Mouse (Mus musculus): ENCODE measurements around the gene Ccdc15.

Ccdc15 gene

DNA sequence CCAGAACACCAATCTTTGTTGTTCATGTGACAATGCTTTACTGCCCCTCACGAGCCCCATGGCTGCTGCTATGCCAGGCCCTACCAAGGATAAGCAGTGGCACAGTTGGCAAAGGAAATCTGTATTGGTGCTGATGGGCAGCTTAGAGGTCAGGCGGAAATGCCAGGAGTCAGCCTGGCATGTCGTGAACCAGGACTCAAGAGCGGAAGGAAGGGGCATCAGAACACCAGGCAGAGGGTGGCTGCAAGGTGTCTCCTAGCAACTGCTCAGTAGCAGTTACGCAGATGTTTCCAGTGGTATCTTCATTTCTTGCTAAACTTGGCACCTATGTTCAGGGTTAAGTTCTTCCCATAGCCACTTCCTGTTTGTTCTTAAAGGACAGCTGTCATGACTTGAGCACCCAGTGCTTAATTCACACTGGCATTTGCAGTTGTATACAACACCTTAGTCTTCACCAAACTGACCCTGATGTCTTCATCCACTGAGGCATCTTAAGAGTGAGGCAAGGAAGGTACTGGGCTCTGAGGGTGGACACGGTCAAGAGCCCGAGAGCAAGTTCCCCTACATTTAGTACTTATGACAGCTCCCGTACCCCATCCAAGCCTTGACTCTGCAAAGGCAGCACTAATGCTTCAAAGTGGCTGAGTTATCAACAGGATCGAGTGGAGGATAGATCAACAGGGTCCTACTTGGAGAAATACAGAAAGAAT lies 117.6 kb downstream of the Ccdc15 start:
- no peak for DNase-seq

DNA sequence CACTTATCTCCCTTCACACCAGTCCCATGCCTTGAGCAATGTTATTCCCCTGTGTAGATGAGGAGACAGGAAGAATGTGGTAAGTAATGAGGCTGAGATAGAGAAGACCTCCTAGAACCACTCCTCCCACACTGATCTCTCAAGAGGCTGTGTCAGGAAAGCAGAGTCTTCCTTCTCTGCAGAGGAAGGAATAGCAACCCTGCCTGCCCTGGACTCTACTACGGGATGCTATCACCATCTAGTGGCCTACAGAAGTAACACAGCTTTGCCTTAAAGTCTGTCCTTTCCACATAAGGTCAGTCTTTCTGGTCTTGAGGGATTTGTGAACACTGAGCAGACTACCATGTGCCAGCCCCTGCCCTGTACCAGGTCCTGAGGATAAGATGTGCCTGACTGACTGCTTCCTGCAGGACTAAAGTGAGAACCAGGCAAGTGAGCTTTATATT lies 118.3 kb downstream of the Ccdc15 start:
- DNase-seq = peak; percentile 52
